Comparison of ENCODE assay signal across 9 mouse cellular contexts in genomic region chr15:97235183-97235582, GRCm38 (mm10). TPM values are rescaled to one million over a fixed set of nuclear protein-coding genes. Genes with fewer than 3 reads are reported as not detected.
DNase-seq lines count a peak whose midpoint lies in the region; ATAC-seq and TF ChIP-seq lines count a peak whose summit lies in the region.
"Had no signal": no experiment of that assay in that cellular context is flagged by ENCODE, and none has a peak within 500 bp of the region (broad histone marks: within the 10 kb centered on the region; RNA-seq: fewer than 3 reads in every experiment).

No protein-coding gene starts in this region.

- H3K9ac ChIP-seq in kidney, postnatal 0 days (ENCODE audit: low read depth, low read length): no peak overlapping the region
- H3K9ac ChIP-seq in midbrain, postnatal 0 days (replicated peaks; ENCODE audit: low read length, poor library complexity, severe bottlenecking): no peak overlapping the region
- H3K9ac ChIP-seq: neural tube, embryonic 13.5 days had no signal

- 28% methylated on average over 7 of the region's 7 CpGs for WGBS in kidney, postnatal 0 days
- 34% methylated on average over 7 of the region's 7 CpGs for WGBS in midbrain, postnatal 0 days

- H3K27ac ChIP-seq in left cerebral cortex, adult 2 months: no peak overlapping the region
- no peak overlapping the region for H3K27ac ChIP-seq in kidney, postnatal 0 days
- H3K27ac ChIP-seq in midbrain, postnatal 0 days (ENCODE audit: low read depth, low read length): no peak overlapping the region
- H3K27ac ChIP-seq: neural tube, embryonic 13.5 days had no signal

- intact Hi-C loops in left cerebral cortex, adult 2 months (cut with DNase I): loop anchor here (1.0 to 5.0 kb wide), 2 partner anchors 40 to 422 kb away; no protein-coding TSS in a partner anchor

- DNase-seq in left cerebral cortex, adult 2 months (ENCODE audit: extremely low spot score in 1 of 2, low spot score in 2 of 2): peak; percentile 29 to 34
- DNase-seq in left cerebral cortex, adult 8-10 months (ENCODE audit: low spot score in 2 of 2): no peak
- DNase-seq in adipocyte (ENCODE audit: low spot score): peak; percentile 53
- DNase-seq in embryo, embryonic 11.5 days (ENCODE audit: low read depth, low spot score): peak; percentile 52
- DNase-seq in kidney, postnatal 0 days (ENCODE audit: low spot score): peak; percentile 80
- peak; percentile 64 for DNase-seq in midbrain, postnatal 0 days (ENCODE audit: low spot score)
- DNase-seq in yolk sac, embryonic 10.5 days (ENCODE audit: low spot score): peak; percentile 24

- no peak overlapping the region for H3K4me2 ChIP-seq in kidney, postnatal 0 days (ENCODE audit: low read length)
- no peak overlapping the region for H3K4me2 ChIP-seq in midbrain, postnatal 0 days (ENCODE audit: low read depth, low read length, poor library complexity, severe bottlenecking)
- H3K4me2 ChIP-seq: neural tube, embryonic 13.5 days had no signal

- no peaks in the 10 kb centered on the region for H3K36me3 ChIP-seq in E14TG2a.4 (ENCODE audit: insufficient read depth, low read length)
- H3K36me3 ChIP-seq in kidney, postnatal 0 days (ENCODE audit: insufficient read depth, low read length): no peaks in the 10 kb centered on the region
- no peaks in the 10 kb centered on the region for H3K36me3 ChIP-seq in midbrain, postnatal 0 days (ENCODE audit: insufficient read depth, low read length)
- H3K36me3 ChIP-seq: neural tube, embryonic 13.5 days had no signal

- H3K4me3 ChIP-seq in left cerebral cortex, adult 2 months: no peak overlapping the region
- H3K4me3 ChIP-seq in E14TG2a.4 (replicated peaks; ENCODE audit: low read length): no peak overlapping the region
- no peak overlapping the region for H3K4me3 ChIP-seq in kidney, postnatal 0 days (replicated peaks; ENCODE audit: low read depth, low read length)
- H3K4me3 ChIP-seq in midbrain, postnatal 0 days (ENCODE audit: low read depth, low read length): no peak overlapping the region
- H3K4me3 ChIP-seq: neural tube, embryonic 13.5 days had no signal

- no peaks in the 10 kb centered on the region; the same call in 1 of the 2 replicates for H3K4me1 ChIP-seq in E14TG2a.4 (replicated peaks; ENCODE audit: low read depth, low read length)
- no peaks in the 10 kb centered on the region for H3K4me1 ChIP-seq in kidney, postnatal 0 days (replicated peaks; ENCODE audit: insufficient read depth, low read length)
- no peaks in the 10 kb centered on the region for H3K4me1 ChIP-seq in midbrain, postnatal 0 days (ENCODE audit: insufficient read depth, low read length)
- H3K4me1 ChIP-seq: neural tube, embryonic 13.5 days had no signal

- 0 out of 2 replicates have a peak, but pooled peaks cover 7% of the 10 kb centered on the region for H3K27me3 ChIP-seq in E14TG2a.4 (ENCODE audit: insufficient read depth, low read length)
- no peaks in the 10 kb centered on the region for H3K27me3 ChIP-seq in kidney, postnatal 0 days (ENCODE audit: insufficient read depth, low read length)
- no peaks in the 10 kb centered on the region for H3K27me3 ChIP-seq in midbrain, postnatal 0 days (ENCODE audit: insufficient read depth, low read length)
- H3K27me3 ChIP-seq: neural tube, embryonic 13.5 days had no signal

- no peak for ATAC-seq in kidney, postnatal 0 days (replicated peaks; ENCODE audit: low FRiP score, low read depth)
- ATAC-seq in midbrain, postnatal 0 days (ENCODE audit: low FRiP score): no peak

- H3K9me3 ChIP-seq in E14TG2a.4 (ENCODE audit: low read length): peaks cover 21% of the 10 kb centered on the region
- H3K9me3 ChIP-seq in kidney, postnatal 0 days (replicated peaks; ENCODE audit: low read length): no peaks in the 10 kb centered on the region; the same call in 1 of the 2 replicates
- no peaks in the 10 kb centered on the region for H3K9me3 ChIP-seq in midbrain, postnatal 0 days (ENCODE audit: low read length)

- peak; percentile 92 for TF ChIP-seq CTCF in left cerebral cortex, adult 2 months (IDR thresholded peaks at IDR 0.05)
- TF ChIP-seq CTCF in E14TG2a.4 (conservative IDR thresholded peaks at IDR 0.05; ENCODE audit: low read length): peak; percentile 82
- peak; percentile 91 for TF ChIP-seq CTCF in kidney, postnatal 0 days (IDR thresholded peaks at IDR 0.05; ENCODE audit: low read depth)
- peak; percentile 90 for TF ChIP-seq CTCF in midbrain, postnatal 0 days (IDR thresholded peaks at IDR 0.05)

RNA-seq across cellular contexts. Expression of gene Pced1b, which starts 11.7 kb away (rescaled TPM):
- total RNA-seq in left cerebral cortex, adult 2 months (2021): 1 to 10 TPM; 6.3 TPM
- 10 to 100 TPM in 2 of 4 experiments, 1 to 10 TPM in 2; 9.4 to 10.7 (median 9.9) TPM for total RNA-seq in left cerebral cortex, adult 8-10 months (2022)
- 6.6 and 8.0 TPM in 2 replicates for polyA plus RNA-seq in kidney, postnatal 0 days (2015; fragmentation: Nextera tagmentation; extraction: Ambion mirVana)
- 8.8 and 10.4 TPM in 2 replicates for total RNA-seq in midbrain, postnatal 0 days (2014; rRNA removed)
- polyA plus RNA-seq in midbrain, postnatal 0 days (2015; fragmentation: Nextera tagmentation; extraction: Ambion mirVana): 7.0 and 8.1 TPM in 2 replicates

RNA-seq across cellular contexts. Expression of gene Amigo2, which starts 11.9 kb away (rescaled TPM):
- total RNA-seq in left cerebral cortex, adult 2 months (2021): 1 to 10 TPM; 5.1 to 6.8 TPM
- total RNA-seq in left cerebral cortex, adult 8-10 months (2022): 1 to 10 TPM; 6.0 to 8.5 (median 7.3) TPM
- 11.8 and 12.2 TPM in 2 replicates for polyA plus RNA-seq in kidney, postnatal 0 days (2015; fragmentation: Nextera tagmentation; extraction: Ambion mirVana)
- 21.8 and 22.4 TPM in 2 replicates for total RNA-seq in midbrain, postnatal 0 days (2014; rRNA removed)
- 17.4 and 20.1 TPM in 2 replicates for polyA plus RNA-seq in midbrain, postnatal 0 days (2015; fragmentation: Nextera tagmentation; extraction: Ambion mirVana)

Comparison
In these comparisons a context has a peak if more than half of its experiments do, and no peak if none do; other contexts are left out.
1. DNase-seq: peak in left cerebral cortex, adult 2 months (2 of 2), adipocyte (single experiment), embryo, embryonic 11.5 days (single experiment), kidney, postnatal 0 days (single experiment), midbrain, postnatal 0 days (single experiment) and yolk sac, embryonic 10.5 days (single experiment); none in left cerebral cortex, adult 8-10 months (0 of 2).
2. Peak in every context shown above with its lines, with median percentiles within 50 percentile points of each other: CTCF ChIP-seq.